Mouse (Mus musculus) C2C12 (cell line): Measurements from ENCODE around the gene Thumpd1.

Source experiments
- CEBPB ChIP-seq: IDR thresholded peaks from one replicate; pipeline ENCODE4 v1.6.1; 2011; ENCODE audit warnings: low read depth, mild to moderate bottlenecking, control low read depth, moderate library complexity
- CTCF ChIP-seq: IDR thresholded peaks from one replicate; pipeline ENCODE4 v1.5.1; 2011; ENCODE audit not compliant: control insufficient read depth, insufficient read depth, insufficient read length
- MAX ChIP-seq: IDR thresholded peaks from one replicate; pipeline ENCODE4 v1.6.1; 2011; ENCODE audit warnings: mild to moderate bottlenecking, control low read depth

DNA sequence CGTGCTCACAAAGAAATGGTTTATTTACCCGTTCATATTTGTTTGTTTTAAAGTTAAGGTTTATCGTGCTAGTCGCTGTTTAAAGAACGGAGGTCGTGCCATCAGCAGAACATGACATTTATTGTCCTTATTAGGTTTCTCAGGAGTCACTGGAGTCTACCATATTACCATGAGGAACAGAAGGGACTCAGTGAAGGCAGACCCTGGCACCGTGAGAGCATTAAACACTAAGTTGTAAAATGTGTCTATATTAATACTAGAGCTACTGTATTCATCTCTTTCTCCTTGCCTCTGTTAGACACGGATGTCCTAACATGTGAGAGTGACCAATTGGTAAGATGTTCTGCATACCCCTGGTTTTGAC is 331 bp upstream of the Thumpd1 start:
- TF ChIP-seq CTCF (no peak), CEBPB (no peak), MAX (no peak)
